Mouse (Mus musculus) kidney, embryonic 14.5 days (tissue): Measurements from ENCODE around the gene Bmp3. TPM values are rescaled to one million over a fixed set of nuclear protein-coding genes. Genes with fewer than 3 reads are reported as not detected.
A peak's percentile ranks its signal among the peaks of the same experiment; 100 is the strongest.

Source experiments
- ATAC-seq: fragments of 200-750 bp; cut with Nextera tagmentation; 2 replicates; pipeline ENCODE4 v1.8.0; 2017; ENCODE audit warnings: moderate number of reproducible peaks, mild to moderate bottlenecking, moderate TSS enrichment, moderate library complexity; ENCODE audit not compliant: low FRiP score, low TSS enrichment
- H3K27ac ChIP-seq: fragments of 300-500 bp; sonication (generic); 2 replicates; pipeline ENCODE4 v1.5.1; 2014; ENCODE audit warnings: low read depth, mild to moderate bottlenecking, low read length, moderate library complexity, mixed read lengths
- H3K27me3 ChIP-seq: fragments of 300-500 bp; sonication (generic); 2 replicates; pipeline ENCODE4 v1.6.1; 2014; ENCODE audit warnings: mild to moderate bottlenecking, low read length; ENCODE audit not compliant: control insufficient read depth, insufficient read depth
- H3K36me3 ChIP-seq: fragments of 300-500 bp; sonication (generic); 2 replicates; pipeline ENCODE4 v1.6.1; 2014; ENCODE audit warnings: low read length, mixed read lengths; ENCODE audit not compliant: control insufficient read depth, insufficient read depth
- H3K4me1 ChIP-seq: fragments of 300-500 bp; sonication (generic); 2 replicates; pipeline ENCODE4 v1.6.1; 2014; ENCODE audit warnings: low read length, mixed read lengths; ENCODE audit not compliant: control insufficient read depth, insufficient read depth
- H3K4me2 ChIP-seq: fragments of 300-500 bp; sonication (generic); replicated peaks from 2 replicates; pipeline ENCODE4 v1.6.1; 2014; ENCODE audit warnings: low read depth, mild to moderate bottlenecking, low read length
- H3K4me3 ChIP-seq: fragments of 300-500 bp; sonication (generic); 2 replicates; pipeline ENCODE4 v1.5.1; 2014; ENCODE audit warnings: mild to moderate bottlenecking, low read length
- H3K9ac ChIP-seq: fragments of 300-500 bp; sonication (generic); 2 replicates; pipeline ENCODE4 v1.6.1; 2014; ENCODE audit warnings: low read depth, mild to moderate bottlenecking, low read length, moderate library complexity
- H3K9me3 ChIP-seq: fragments of 300-500 bp; sonication (generic); 2 replicates; pipeline ENCODE4 v1.6.1; 2016; ENCODE audit warnings: low read length; ENCODE audit not compliant: control insufficient read depth
- WGBS: fragments of 180-500 bp; shearing (Covaris S2); extraction: QIAGEN DNeasy Blood & Tissue Kit; methylation state at CpG from one replicate; pipeline ENCODE4 v1.1.7; 2014; 5-methylcytosine and 5-hydroxymethylcytosine counted together
- polyA plus RNA-seq: library from polyadenylated mRNA; unstranded; fragments of >200 nt; fragmentation: Nextera tagmentation; extraction: Ambion mirVana; gene quantifications from 2 replicates; pipeline ENCODE4 v1.2.1, GENCODE M21; 2014

The Bmp3 gene
- polyA plus RNA-seq, 1 experiment from 2014 or later = 12.9 TPM

DNA sequence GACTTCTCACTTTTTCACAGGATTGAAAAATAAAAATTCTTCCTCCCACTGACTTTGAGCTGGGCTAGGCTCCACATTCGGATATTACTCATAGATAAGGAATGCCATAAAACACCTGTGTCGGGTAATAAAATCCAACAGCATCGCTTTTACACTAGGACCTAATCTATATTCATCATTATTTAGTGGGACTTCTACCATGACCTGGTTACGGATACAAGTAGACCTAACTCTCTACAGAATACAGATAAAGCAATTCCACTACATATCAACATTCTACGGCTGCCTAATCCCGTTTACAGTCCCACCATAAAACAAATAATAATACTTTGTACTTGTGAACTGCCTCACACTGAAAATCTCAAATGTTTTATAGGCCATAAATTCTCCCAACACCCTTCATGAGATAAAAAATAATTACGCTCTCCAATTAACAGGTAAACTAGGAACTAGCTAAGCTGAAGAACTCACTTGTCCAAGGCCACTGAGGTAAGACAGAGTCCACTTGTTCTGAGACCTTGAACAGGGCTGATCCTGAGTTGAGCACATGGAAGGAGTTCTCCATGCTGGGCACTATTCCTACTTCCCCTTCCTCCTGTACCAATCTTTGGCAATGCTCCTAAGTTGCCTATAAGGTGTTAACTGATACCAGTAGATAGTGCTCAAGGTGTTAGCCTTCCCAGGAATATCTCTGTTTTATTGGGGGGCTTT is 11.5 kb upstream of the Bmp3 start:
- no peak for ATAC-seq
- H3K9me3 ChIP-seq = no peaks in the 10 kb centered on the region
- no peak overlapping the region for H3K9ac ChIP-seq
- H3K27ac ChIP-seq = no peak overlapping the region
- no peak overlapping the region for H3K4me3 ChIP-seq
- H3K36me3 ChIP-seq = no peaks in the 10 kb centered on the region
- no peaks in the 10 kb centered on the region for H3K27me3 ChIP-seq
- H3K4me1 ChIP-seq = no peaks in the 10 kb centered on the region
- H3K4me2 ChIP-seq = no peak overlapping the region
- 58% methylated on average over 7 of the region's 7 CpGs for WGBS

DNA sequence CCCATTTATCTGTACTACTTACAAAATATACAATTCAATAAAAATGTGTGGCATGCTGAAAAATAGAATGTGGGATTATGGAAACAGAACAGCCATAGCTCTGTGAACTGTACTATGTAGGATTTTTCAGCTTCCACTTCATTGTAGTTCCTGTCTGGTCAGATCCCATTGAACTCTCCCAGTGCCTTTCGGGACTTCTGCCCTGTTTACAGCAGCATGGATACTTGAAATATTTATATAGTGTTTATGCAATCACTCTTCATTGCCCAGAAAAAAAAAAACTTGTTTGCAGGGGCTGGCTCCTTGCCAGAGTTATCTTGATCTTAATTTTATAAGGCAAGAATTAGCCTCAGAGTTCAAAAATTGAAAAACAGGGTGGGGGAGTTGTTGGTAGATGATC is 9.6 kb upstream of the Bmp3 start:
- Histone ChIP-seq H3K27me3 (no peaks in the 10 kb centered on the region), H3K27ac (no peak overlapping the region), H3K4me3 (no peak overlapping the region), H3K9me3 (no peaks in the 10 kb centered on the region), H3K9ac (no peak overlapping the region), H3K4me2 (no peak overlapping the region), H3K4me1 (no peaks in the 10 kb centered on the region), H3K36me3 (no peaks in the 10 kb centered on the region)
- no peak for ATAC-seq
- 77% methylated on average over 1 of the region's 1 CpGs for WGBS

DNA sequence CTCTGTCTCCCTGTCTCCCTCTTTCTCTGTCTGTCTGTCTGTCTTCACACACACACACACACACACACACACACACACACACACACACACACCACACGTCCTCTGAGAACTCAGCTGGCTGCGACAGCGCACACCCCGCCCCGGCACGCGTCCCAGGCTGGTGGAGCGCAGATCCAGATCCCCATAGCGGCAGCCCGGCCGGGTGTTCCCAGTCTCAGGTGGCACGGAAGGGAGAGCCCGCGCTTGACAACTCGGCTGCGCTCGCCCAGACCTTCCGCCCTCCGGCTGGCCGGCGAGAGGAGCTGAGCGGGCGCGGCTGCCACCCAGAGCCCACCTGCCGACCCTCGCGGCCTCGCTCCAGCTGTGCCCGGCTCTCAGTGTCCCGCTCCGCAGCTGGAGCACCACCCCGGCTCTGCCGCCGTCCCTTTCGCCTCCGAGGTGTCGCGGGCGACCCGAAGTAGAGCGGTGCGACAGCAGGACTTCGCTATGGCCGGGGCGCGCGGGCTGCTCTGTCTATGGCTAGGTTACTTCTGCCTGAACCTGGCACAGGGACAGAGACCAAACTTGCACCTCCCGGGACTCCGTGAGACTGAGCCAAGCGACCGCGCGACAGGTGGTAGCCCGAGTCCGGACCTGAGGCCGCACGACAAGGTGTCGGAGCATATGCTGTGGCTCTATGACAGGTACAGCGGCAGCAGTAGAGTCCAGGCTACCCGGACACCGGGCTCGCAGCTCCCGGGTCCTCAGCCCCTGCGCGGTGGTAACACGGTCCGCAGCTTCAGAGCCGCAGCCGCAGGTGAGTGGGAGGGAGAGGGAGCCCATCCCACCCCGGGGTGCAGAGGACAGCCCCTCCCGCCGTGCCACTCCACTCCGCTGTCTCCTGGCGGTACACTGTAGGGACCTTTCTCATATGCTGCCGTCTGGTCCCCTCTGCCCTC is 681 bp downstream of the Bmp3 start:
- Histone ChIP-seq H3K9ac (peak overlapping the region; percentile 46), H3K4me3 (peak overlapping the region; percentile 55), H3K27me3 (peaks cover 32% of the 10 kb centered on the region; the same call in 1 of the 2 replicates), H3K4me2 (peak overlapping the region; percentile 86), H3K27ac (no peak overlapping the region), H3K9me3 (no peaks in the 10 kb centered on the region), H3K4me1 (no peaks in the 10 kb centered on the region), H3K36me3 (no peaks in the 10 kb centered on the region)
- under 1% methylated on average over 66 of the region's 75 CpGs for WGBS
- ATAC-seq = peak; percentile 90

DNA sequence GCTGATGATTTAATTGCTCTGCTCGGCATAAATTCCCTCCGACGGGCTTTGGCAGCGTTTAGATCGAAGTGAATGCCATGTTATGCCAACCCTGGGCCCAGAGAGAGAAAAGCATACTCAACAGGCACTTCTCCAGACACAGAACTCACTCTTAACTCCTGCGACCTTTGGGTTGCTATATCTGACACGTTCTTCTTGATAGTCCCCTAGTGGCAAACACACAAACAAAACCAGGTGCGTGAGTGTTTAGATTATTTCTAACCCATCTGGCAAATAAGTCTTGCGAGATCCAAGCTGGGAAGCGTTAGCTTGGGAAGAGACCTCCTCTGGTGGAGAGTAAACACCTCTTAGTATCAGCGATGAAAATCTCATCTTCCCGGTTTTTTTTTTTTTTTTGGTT is 1.5 kb downstream of the Bmp3 start:
- ATAC-seq = no peak
- no peak overlapping the region for H3K27ac ChIP-seq
- H3K27me3 ChIP-seq = peaks cover 32% of the 10 kb centered on the region; the same call in 1 of the 2 replicates
- H3K9me3 ChIP-seq = no peaks in the 10 kb centered on the region
- 11% methylated on average over 12 of the region's 12 CpGs for WGBS
- H3K4me1 ChIP-seq = no peaks in the 10 kb centered on the region
- H3K4me2 ChIP-seq = peak overlapping the region; percentile 86
- H3K4me3 ChIP-seq = peak overlapping the region; percentile 55
- no peaks in the 10 kb centered on the region for H3K36me3 ChIP-seq
- peak overlapping the region; percentile 46; the same call in 1 of the 2 replicates for H3K9ac ChIP-seq

DNA sequence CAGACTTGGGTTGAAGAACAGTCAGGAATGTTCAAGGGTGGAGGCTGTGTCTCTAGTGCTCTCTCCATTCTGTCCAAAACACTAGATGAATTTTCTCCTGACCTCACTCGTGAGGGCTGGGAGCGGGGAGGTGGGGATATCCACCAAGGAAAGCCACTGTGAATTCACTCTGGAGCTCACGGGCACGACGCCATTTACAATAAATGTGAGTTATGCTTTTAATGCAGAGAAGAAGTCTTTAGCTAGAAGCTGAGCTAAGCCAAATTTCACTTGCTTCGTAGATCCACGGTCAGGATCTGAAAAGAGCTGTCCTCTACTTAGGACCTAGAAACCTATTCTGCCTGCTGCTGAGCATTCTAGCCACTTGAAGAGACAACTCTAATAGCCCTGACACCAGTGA is 2.1 kb downstream of the Bmp3 start:
- peak overlapping the region; percentile 86; the same call in 1 of the 2 replicates for H3K4me2 ChIP-seq
- ATAC-seq = no peak
- no peaks in the 10 kb centered on the region for H3K4me1 ChIP-seq
- H3K36me3 ChIP-seq = no peaks in the 10 kb centered on the region
- no peak overlapping the region for H3K9ac ChIP-seq
- no peak overlapping the region for H3K27ac ChIP-seq
- peak overlapping the region; percentile 55; the same call in 1 of the 2 replicates for H3K4me3 ChIP-seq
- 48% methylated on average over 7 of the region's 7 CpGs for WGBS
- peaks cover 32% of the 10 kb centered on the region; the same call in 1 of the 2 replicates for H3K27me3 ChIP-seq
- H3K9me3 ChIP-seq = no peaks in the 10 kb centered on the region

DNA sequence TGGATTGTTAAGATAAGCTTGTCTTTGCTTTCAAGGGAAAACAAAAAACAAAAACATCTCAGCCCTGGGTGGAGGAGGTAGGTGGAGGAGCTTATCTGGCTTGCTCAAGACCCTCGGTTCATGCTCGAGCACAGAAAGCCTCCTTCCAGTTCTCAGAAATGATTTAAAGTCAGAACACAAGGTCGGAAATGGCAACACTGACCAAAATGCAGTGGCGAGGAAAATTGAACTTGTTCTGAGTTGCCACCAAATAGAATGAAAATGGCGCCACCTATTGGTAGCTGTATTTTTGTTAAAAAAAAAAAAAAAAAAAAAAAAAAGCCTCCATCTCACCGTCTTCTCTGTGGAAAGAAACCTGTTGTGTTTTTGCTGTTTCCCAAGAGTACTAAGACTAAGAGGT is 9.7 kb downstream of the Bmp3 start:
- under 1% methylated on average over 6 of the region's 6 CpGs for WGBS
- Histone ChIP-seq H3K36me3 (no peaks in the 10 kb centered on the region), H3K4me2 (no peak overlapping the region; the same call in 1 of the 2 replicates), H3K27ac (no peak overlapping the region), H3K27me3 (no peaks in the 10 kb centered on the region), H3K9me3 (no peaks in the 10 kb centered on the region), H3K4me1 (no peaks in the 10 kb centered on the region), H3K4me3 (no peak overlapping the region), H3K9ac (no peak overlapping the region)
- ATAC-seq = 0 out of 2 replicates have a peak, but pooled peaks have one; percentile 35

DNA sequence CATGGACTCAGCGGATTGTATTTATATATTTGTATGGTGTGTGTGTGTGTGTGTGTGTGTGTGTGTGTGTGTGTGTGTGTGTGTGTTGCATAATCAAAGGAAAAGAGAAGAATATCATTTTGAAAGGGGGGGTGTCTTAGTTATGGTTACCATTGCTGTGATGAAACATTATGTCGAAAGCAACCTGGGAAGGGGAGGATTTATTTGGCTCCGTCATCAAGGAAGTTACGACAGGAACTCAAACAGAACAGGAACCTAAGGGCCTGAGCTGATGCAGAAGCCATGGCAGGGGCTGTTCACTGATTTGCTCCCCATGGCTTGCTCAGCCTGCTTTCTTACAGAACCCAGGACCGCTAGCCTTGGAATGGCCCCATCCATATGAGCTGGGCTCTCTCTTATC is 10.9 kb downstream of the Bmp3 start:
- 87% methylated on average over 5 of the region's 5 CpGs for WGBS
- Histone ChIP-seq H3K9me3 (no peaks in the 10 kb centered on the region), H3K9ac (no peak overlapping the region), H3K27me3 (no peaks in the 10 kb centered on the region), H3K27ac (no peak overlapping the region), H3K4me1 (no peaks in the 10 kb centered on the region), H3K36me3 (no peaks in the 10 kb centered on the region), H3K4me3 (no peak overlapping the region), H3K4me2 (no peak overlapping the region)
- no peak for ATAC-seq

DNA sequence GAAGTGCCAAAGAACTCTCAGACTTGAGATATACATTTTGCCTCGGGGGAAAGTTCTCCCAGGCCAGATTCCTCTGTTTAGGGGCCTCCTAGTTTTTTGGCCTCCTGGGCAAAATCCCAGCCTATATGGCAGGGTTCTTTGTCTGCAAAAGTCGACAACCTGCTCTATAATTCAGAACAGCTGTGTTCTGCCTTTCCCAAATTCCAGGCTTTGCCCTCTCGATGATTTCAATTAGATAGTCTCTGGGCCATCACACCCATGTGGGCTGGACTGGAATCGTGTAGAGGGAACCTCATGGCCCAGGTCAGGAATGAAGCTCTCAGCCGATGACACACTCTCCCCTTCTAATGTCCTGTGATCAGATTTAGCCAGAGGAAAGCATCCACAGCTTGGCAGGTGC is 21.8 kb downstream of the Bmp3 start:
- H3K9ac ChIP-seq = no peak overlapping the region
- H3K27ac ChIP-seq = no peak overlapping the region
- no peaks in the 10 kb centered on the region for H3K9me3 ChIP-seq
- no peaks in the 10 kb centered on the region for H3K36me3 ChIP-seq
- H3K27me3 ChIP-seq = no peaks in the 10 kb centered on the region
- 59% methylated on average over 5 of the region's 5 CpGs for WGBS
- H3K4me3 ChIP-seq = no peak overlapping the region
- no peak for ATAC-seq
- no peaks in the 10 kb centered on the region for H3K4me1 ChIP-seq
- no peak overlapping the region for H3K4me2 ChIP-seq

DNA sequence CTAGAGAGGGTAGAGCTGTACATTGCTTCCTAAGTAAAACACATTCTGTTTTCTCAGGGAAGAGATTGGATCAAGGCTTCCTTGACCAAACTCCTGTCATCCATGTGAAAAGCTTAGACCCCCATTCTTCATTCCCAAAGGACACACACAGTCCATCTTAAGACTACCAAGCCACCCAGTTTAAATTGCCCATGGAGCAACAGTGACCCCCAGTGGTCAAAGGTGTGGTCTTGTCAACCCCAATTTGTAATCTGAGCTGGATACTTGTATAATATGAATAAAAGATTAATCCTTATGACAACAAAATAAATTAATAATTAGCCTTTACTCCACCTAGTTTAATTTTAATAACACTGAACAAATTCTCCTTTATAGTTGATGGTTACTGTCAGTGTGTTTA is 24.7 kb downstream of the Bmp3 start:
- Histone ChIP-seq H3K27ac (no peak overlapping the region), H3K4me2 (no peak overlapping the region), H3K9me3 (no peaks in the 10 kb centered on the region), H3K27me3 (no peaks in the 10 kb centered on the region), H3K4me1 (no peaks in the 10 kb centered on the region), H3K4me3 (no peak overlapping the region), H3K9ac (no peak overlapping the region), H3K36me3 (no peaks in the 10 kb centered on the region)
- ATAC-seq = 0 out of 2 replicates have a peak, but pooled peaks have one; percentile 55
